16 mouse cellular contexts compared by ENCODE assay signal in the genomic region with DNA sequence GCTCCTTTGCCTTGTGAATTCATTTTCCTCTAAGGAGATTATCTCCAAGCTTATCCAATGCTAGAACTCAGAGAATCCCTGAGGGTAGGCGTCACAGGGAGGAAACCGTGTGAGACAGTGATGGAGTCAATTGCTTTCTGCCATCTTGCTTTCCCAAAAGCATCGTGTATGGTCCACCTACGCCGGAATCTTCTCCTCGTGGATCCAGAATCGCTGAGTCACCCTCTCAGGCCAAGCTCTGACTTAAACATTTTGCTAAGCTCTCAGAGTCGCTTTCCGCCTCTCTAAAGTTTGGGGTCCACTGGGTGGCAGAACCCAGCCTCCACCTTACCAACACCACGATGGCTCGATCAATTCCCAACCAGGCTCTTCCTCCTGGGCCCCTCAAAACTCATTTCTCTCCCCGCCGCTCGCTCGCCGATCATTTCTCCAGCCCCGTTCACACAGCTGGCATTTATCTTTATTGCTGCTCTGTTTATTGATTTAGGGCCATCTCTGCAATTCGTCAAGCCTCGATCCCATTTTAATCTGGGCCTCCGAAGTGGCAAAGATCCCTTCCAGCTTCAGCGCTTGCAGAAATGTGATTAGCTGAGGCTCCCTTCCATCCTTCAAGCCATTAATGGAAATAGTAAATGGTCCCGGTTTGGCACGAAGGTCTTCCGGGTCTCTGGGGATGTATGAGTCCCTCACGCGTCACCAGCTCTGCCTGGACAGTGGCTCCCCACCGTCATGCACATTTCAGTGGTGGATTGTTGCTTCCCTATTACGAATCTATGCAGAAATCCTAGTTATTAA. TPM values are rescaled to one million over a fixed set of nuclear protein-coding genes. Genes with fewer than 3 reads are reported as not detected.
DNase-seq lines count a peak whose midpoint lies in the region; ATAC-seq and TF ChIP-seq lines count a peak whose summit lies in the region.
"Had no signal": no experiment of that assay in that cellular context is flagged by ENCODE, and none has a peak within 500 bp of the region (broad histone marks: within the 10 kb centered on the region; RNA-seq: fewer than 3 reads in every experiment).

No protein-coding gene starts in this region.

- no peak overlapping the region for H3K27ac ChIP-seq in heart, adult 2 months
- H3K27ac ChIP-seq in lung, embryonic 14.5 days (ENCODE audit: low read depth), result no peak overlapping the region
- no peak overlapping the region for H3K27ac ChIP-seq in intestine, embryonic 14.5 days (ENCODE audit: low read depth)
- no peak overlapping the region for H3K27ac ChIP-seq in small intestine, adult 2 months (ENCODE audit: insufficient read depth, low read depth, low read length)
- no peak overlapping the region for H3K27ac ChIP-seq in kidney, embryonic 14.5 days (ENCODE audit: low read depth, low read length)
- H3K27ac ChIP-seq: forebrain, embryonic 12.5 days; liver, embryonic 13.5 days had no signal

- no peaks in the 10 kb centered on the region for H3K36me3 ChIP-seq in heart, adult 2 months (ENCODE audit: control insufficient read depth, insufficient read depth, low read length)
- no peaks in the 10 kb centered on the region for H3K36me3 ChIP-seq in lung, embryonic 14.5 days (ENCODE audit: insufficient read depth)
- H3K36me3 ChIP-seq in intestine, embryonic 14.5 days (ENCODE audit: control insufficient read depth, insufficient read depth, low read length), result no peaks in the 10 kb centered on the region
- no peaks in the 10 kb centered on the region for H3K36me3 ChIP-seq in small intestine, adult 2 months (ENCODE audit: control insufficient read depth, insufficient read depth, low read length)
- H3K36me3 ChIP-seq in kidney, embryonic 14.5 days (ENCODE audit: control insufficient read depth, insufficient read depth, low read length), result no peaks in the 10 kb centered on the region
- H3K36me3 ChIP-seq: forebrain, embryonic 12.5 days; G1E; liver, embryonic 13.5 days had no signal

- H3K27me3 ChIP-seq in heart, adult 2 months (ENCODE audit: control insufficient read depth, insufficient read depth, low read length), result no peaks in the 10 kb centered on the region
- no peaks in the 10 kb centered on the region for H3K27me3 ChIP-seq in lung, embryonic 14.5 days (ENCODE audit: insufficient read depth, low read length)
- no peaks in the 10 kb centered on the region for H3K27me3 ChIP-seq in intestine, embryonic 14.5 days (replicated peaks; ENCODE audit: control insufficient read depth, insufficient read depth, low read length)
- H3K27me3 ChIP-seq in small intestine, adult 2 months (ENCODE audit: control insufficient read depth, insufficient read depth, low read length), result 0 out of 2 replicates have a peak, but pooled peaks cover 7% of the 10 kb centered on the region
- peaks cover 3% of the 10 kb centered on the region for H3K27me3 ChIP-seq in kidney, embryonic 14.5 days (ENCODE audit: control insufficient read depth, insufficient read depth, low read length)

- TF ChIP-seq EP300 in heart, adult 2 months (IDR thresholded peaks at IDR 0.05; ENCODE audit: insufficient read depth, low read depth, low read length), result no peak

- no peak overlapping the region for H3K4me3 ChIP-seq in heart, adult 2 months
- no peak overlapping the region for H3K4me3 ChIP-seq in lung, embryonic 14.5 days (ENCODE audit: low read depth, low read length)
- no peak overlapping the region for H3K4me3 ChIP-seq in intestine, embryonic 14.5 days (ENCODE audit: low read depth, low read length)
- peak overlapping the region; percentile 42 for H3K4me3 ChIP-seq in small intestine, adult 2 months (ENCODE audit: low read depth, low read length)
- no peak overlapping the region for H3K4me3 ChIP-seq in kidney, embryonic 14.5 days (ENCODE audit: low read length)
- H3K4me3 ChIP-seq: forebrain, embryonic 12.5 days; liver, embryonic 13.5 days had no signal

- H3K9me3 ChIP-seq in lung, embryonic 14.5 days (ENCODE audit: low read depth, low read length), result no peaks in the 10 kb centered on the region
- no peaks in the 10 kb centered on the region for H3K9me3 ChIP-seq in intestine, embryonic 14.5 days (ENCODE audit: control insufficient read depth, low read length)
- no peaks in the 10 kb centered on the region for H3K9me3 ChIP-seq in kidney, embryonic 14.5 days (ENCODE audit: control insufficient read depth, low read length)
- H3K9me3 ChIP-seq: forebrain, embryonic 12.5 days; G1E; liver, embryonic 13.5 days had no signal

- intact Hi-C loops in heart, adult 2 months (cut with DNase I), result loop anchor here (10.0 kb wide), 1 partner anchor 969 kb away; no protein-coding TSS in a partner anchor

- TF ChIP-seq POLR2A in heart, adult 2 months (IDR thresholded peaks at IDR 0.05; ENCODE audit: insufficient read depth, low read depth, low read length), result no peak
- TF ChIP-seq POLR2A in small intestine, adult 2 months (IDR thresholded peaks at IDR 0.05; ENCODE audit: low read depth, low read length), result no peak

- ATAC-seq in lung, embryonic 14.5 days (ENCODE audit: insufficient read depth), result no peak
- no peak for ATAC-seq in intestine, embryonic 14.5 days (replicated peaks; ENCODE audit: low FRiP score, low TSS enrichment, low read depth)
- no peak for ATAC-seq in kidney, embryonic 14.5 days (ENCODE audit: low FRiP score, low TSS enrichment)
- ATAC-seq: activated CD4-positive, CD25-positive, alpha-beta regulatory T cell, adult 4 months had no signal

- peaks cover 5% of the 10 kb centered on the region for H3K4me1 ChIP-seq in heart, adult 2 months (ENCODE audit: control insufficient read depth, insufficient read depth, low read length)
- H3K4me1 ChIP-seq in lung, embryonic 14.5 days (ENCODE audit: insufficient read depth), result peaks cover 7% of the 10 kb centered on the region; the same call in 1 of the 2 replicates
- peaks cover 15% of the 10 kb centered on the region for H3K4me1 ChIP-seq in intestine, embryonic 14.5 days (replicated peaks; ENCODE audit: control insufficient read depth, insufficient read depth, low read length)
- H3K4me1 ChIP-seq in small intestine, adult 2 months (ENCODE audit: control insufficient read depth, insufficient read depth, insufficient read length, low read length), result peaks cover 6% of the 10 kb centered on the region
- H3K4me1 ChIP-seq in kidney, embryonic 14.5 days (ENCODE audit: control insufficient read depth, insufficient read depth, low read length), result peaks cover 2% of the 10 kb centered on the region; the same call in 1 of the 2 replicates

- peak overlapping the region; percentile 26 for H3K4me2 ChIP-seq in lung, embryonic 14.5 days
- H3K4me2 ChIP-seq in intestine, embryonic 14.5 days (ENCODE audit: low read length), result peak overlapping the region; percentile 37
- no peak overlapping the region for H3K4me2 ChIP-seq in kidney, embryonic 14.5 days (replicated peaks; ENCODE audit: low read depth, low read length)
- H3K4me2 ChIP-seq: forebrain, embryonic 12.5 days; liver, embryonic 13.5 days had no signal

- 65% methylated on average over 28 of the region's 28 CpGs for WGBS in heart, adult 2 months
- 34% methylated on average over 28 of the region's 28 CpGs for WGBS in lung, embryonic 14.5 days
- 20% methylated on average over 28 of the region's 28 CpGs for WGBS in intestine, embryonic 14.5 days
- WGBS in small intestine, adult 2 months, result 20% methylated on average over 28 of the region's 28 CpGs
- WGBS in kidney, embryonic 14.5 days, result 58% methylated on average over 28 of the region's 28 CpGs

- DNase-seq in heart, adult 11 months, result peak; percentile 87
- no peak for DNase-seq in heart, adult 2 months
- DNase-seq in lung, embryonic 14.5 days, result peak; percentile 84
- DNase-seq in lung, postnatal 14 days, result no peak
- peak; percentile 68 for DNase-seq in intestine, embryonic 14.5 days (ENCODE audit: low spot score)
- DNase-seq in spleen, postnatal 14 days (ENCODE audit: low spot score in 2 of 2), result no peak
- DNase-seq: cerebellum, adult 2 months; gastrocnemius, postnatal 10 days; kidney, postnatal 36 days; liver, embryonic 13.5 days; right cerebral cortex, adult 18-20 months had no signal

- no peak overlapping the region for H3K9ac ChIP-seq in heart, adult 2 months (ENCODE audit: low read depth, low read length)
- H3K9ac ChIP-seq in lung, embryonic 14.5 days, result no peak overlapping the region
- H3K9ac ChIP-seq in intestine, embryonic 14.5 days (ENCODE audit: low read length), result no peak overlapping the region
- H3K9ac ChIP-seq in kidney, embryonic 14.5 days (ENCODE audit: low read depth, low read length), result no peak overlapping the region
- H3K9ac ChIP-seq: forebrain, embryonic 12.5 days; liver, embryonic 13.5 days had no signal

- TF ChIP-seq CTCF in heart, adult 2 months (IDR thresholded peaks at IDR 0.05), result no peak
- TF ChIP-seq CTCF in lung, embryonic 14.5 days (IDR thresholded peaks at IDR 0.05; ENCODE audit: low read depth), result no peak
- TF ChIP-seq CTCF in small intestine, adult 2 months (IDR thresholded peaks at IDR 0.05; ENCODE audit: extremely low read depth, insufficient read length, insufficient replicate concordance, low read depth, low read length), result no peak

- H3K79me2 ChIP-seq in heart, adult 2 months (replicated peaks; ENCODE audit: control insufficient read depth, insufficient read depth, low read length), result no peaks in the 10 kb centered on the region

RNA-seq across cellular contexts. Expression of a gene that starts 38.4 kb away (rescaled TPM):
- total RNA-seq in heart, adult 2 months (2021), result 1 to 10 TPM; 6.0 to 6.2 TPM
- 6.1 and 9.9 TPM in 2 replicates for polyA plus RNA-seq in heart, adult 2 months (2012; rRNA removed)
- 56.3 and 59.6 TPM in 2 replicates for polyA plus RNA-seq in lung, embryonic 14.5 days (2014; fragmentation: Nextera tagmentation; extraction: Ambion mirVana)
- 65.8 and 74.5 TPM in 2 replicates for polyA plus RNA-seq in intestine, embryonic 14.5 days (2014; fragmentation: Nextera tagmentation; extraction: Ambion mirVana)
- polyA plus RNA-seq in small intestine, adult 2 months (2012; rRNA removed), result 7.1 and 9.6 TPM in 2 replicates
- polyA plus RNA-seq in kidney, embryonic 14.5 days (2014; fragmentation: Nextera tagmentation; extraction: Ambion mirVana), result 44.6 and 74.7 TPM in 2 replicates

RNA-seq across cellular contexts. Expression of a gene that starts 38.7 kb away (rescaled TPM):
- total RNA-seq in heart, adult 2 months (2021), result 10 to 100 TPM; 19.2 to 21.8 TPM
- 21.3 and 35.6 TPM in 2 replicates for polyA plus RNA-seq in heart, adult 2 months (2012; rRNA removed)
- polyA plus RNA-seq in lung, embryonic 14.5 days (2014; fragmentation: Nextera tagmentation; extraction: Ambion mirVana), result 404 and 428 TPM in 2 replicates
- polyA plus RNA-seq in intestine, embryonic 14.5 days (2014; fragmentation: Nextera tagmentation; extraction: Ambion mirVana), result 398 and 449 TPM in 2 replicates
- 274 and 368 TPM in 2 replicates for polyA plus RNA-seq in small intestine, adult 2 months (2012; rRNA removed)
- 412 and 566 TPM in 2 replicates for polyA plus RNA-seq in kidney, embryonic 14.5 days (2014; fragmentation: Nextera tagmentation; extraction: Ambion mirVana)

Comparison
In these comparisons a context has a peak if more than half of its experiments do, and no peak if none do; other contexts are left out.
1. DNase-seq: peak in heart, adult 11 months (single experiment), lung, embryonic 14.5 days (single experiment) and intestine, embryonic 14.5 days (single experiment); none in heart, adult 2 months (0 of 2), lung, postnatal 14 days (single experiment) and spleen, postnatal 14 days (0 of 2).